Mouse (Mus musculus) myocyte (in vitro differentiated cells): ENCODE results near the gene Usp36.

ENCODE experiments used
- CEBPB ChIP-seq: IDR thresholded peaks from 2 replicates; pipeline ENCODE4 v1.6.1; 2011; ENCODE audit warnings: mild to moderate bottlenecking, moderate library complexity; ENCODE audit not compliant: poor library complexity, insufficient read depth, severe bottlenecking
- E2F4 ChIP-seq: IDR thresholded peaks from one replicate; pipeline ENCODE4 v1.6.1; 2011; ENCODE audit warnings: mild to moderate bottlenecking, control low read depth, moderate library complexity; ENCODE audit not compliant: insufficient read depth
- MAX ChIP-seq: IDR thresholded peaks from one replicate; pipeline ENCODE4 v1.6.1; 2011; ENCODE audit warnings: low read depth, mild to moderate bottlenecking, control low read depth
- MYOD1 ChIP-seq, 3 experiments: IDR thresholded peaks; one replicate each; pipeline ENCODE4 v1.6.1; 2011; ENCODE audit warnings: control low read depth in 2 of 3, low read depth in 2 of 3, mild to moderate bottlenecking in 2 of 3, moderate library complexity in 1 of 3; ENCODE audit not compliant: insufficient read length in 2 of 3, control insufficient read depth in 1 of 3
- MYOG ChIP-seq, 3 experiments: IDR thresholded peaks; one replicate each; pipeline ENCODE4 v1.6.1; 2011; ENCODE audit warnings: control low read depth in 2 of 3, low read depth in 2 of 3, mild to moderate bottlenecking in 2 of 3; ENCODE audit not compliant: insufficient read length in 2 of 3, control insufficient read depth in 1 of 3, insufficient read depth in 1 of 3
- POLR2A ChIP-seq: IDR thresholded peaks from one replicate; pipeline ENCODE4 v1.6.1; 2011; ENCODE audit warnings: low read depth, mild to moderate bottlenecking, control low read depth, moderate library complexity; ENCODE audit not compliant: insufficient read length
- TCF12 ChIP-seq: IDR thresholded peaks from one replicate; pipeline ENCODE4 v1.6.1; 2011; ENCODE audit warnings: mild to moderate bottlenecking, control low read depth; ENCODE audit not compliant: poor library complexity, insufficient read depth, severe bottlenecking
- USF1 ChIP-seq: IDR thresholded peaks from one replicate; pipeline ENCODE4 v1.6.1; 2011; ENCODE audit warnings: low read depth, mild to moderate bottlenecking, control low read depth, moderate library complexity

GRCm38 (mm10) chr11:118225056-118225836 lies 64.8 kb downstream of the Usp36 start:
- TF ChIP-seq USF1 (no peak), POLR2A (no peak), MAX (no peak), CEBPB (no peak), TCF12 (no peak), MYOG (IDR thresholded peaks at IDR 0.05; ENCODE audit: control insufficient read depth in 1 of 3, insufficient read depth in 1 of 3, insufficient read length in 2 of 3, low read depth in 2 of 3) (peak in 1 of 3 experiments; percentile 65), MYOD1 (IDR thresholded peaks at IDR 0.05; ENCODE audit: control insufficient read depth in 1 of 3, insufficient read length in 2 of 3, low read depth in 2 of 3) (peak in 2 of 3 experiments; percentile 25 to 72), E2F4 (no peak)
